Mouse (Mus musculus) cerebellum, postnatal 25 days (tissue): ENCODE results near the gene Scrn2.

Source experiments
- DNase-seq, 2 experiments: peaks; one replicate each; pipeline ENCODE4 v3.0.0; 2021; ENCODE audit warnings: mixed read lengths in 2 of 2

Scrn2 gene

DNA sequence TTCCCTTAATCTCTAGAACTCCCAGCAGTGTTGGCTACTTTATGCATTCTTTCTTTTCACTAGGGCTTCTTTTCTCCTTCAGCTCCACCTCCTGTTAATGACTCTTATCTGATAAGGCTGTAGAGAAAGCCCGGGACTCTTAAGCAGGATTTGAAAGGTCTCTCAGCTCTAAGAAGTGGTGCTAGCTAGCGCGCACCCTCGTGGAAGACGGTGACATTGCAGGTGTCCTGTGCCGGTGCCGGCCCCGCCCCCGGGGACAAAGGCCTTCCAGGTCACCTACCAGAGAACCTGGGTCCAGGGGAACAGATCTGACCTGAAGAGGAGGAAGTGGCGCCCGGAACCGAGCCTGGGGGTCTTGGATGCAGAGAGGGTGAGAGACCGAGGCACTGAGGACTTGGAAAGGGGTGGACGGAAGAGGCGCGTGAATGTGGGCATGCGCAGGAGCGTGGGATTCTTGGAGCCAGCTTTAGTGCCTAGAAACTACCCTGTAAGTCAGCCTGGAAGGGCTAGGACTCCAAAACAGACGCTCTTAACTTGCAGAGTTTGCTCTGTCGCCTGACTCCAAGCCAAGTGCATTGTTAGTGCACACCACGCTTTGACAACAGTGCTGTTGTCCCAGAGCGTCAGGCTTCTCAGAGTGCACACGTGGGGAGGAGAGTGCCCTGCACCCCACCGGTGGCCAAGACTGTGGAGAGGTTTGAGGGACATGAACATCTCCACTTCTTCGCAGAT, at the start of gene Scrn2:
Scrn2 (plus strand) TSS at position 253 of the 732 bp plus-strand sequence.
- peak; percentile 89 to 91 for DNase-seq

DNA sequence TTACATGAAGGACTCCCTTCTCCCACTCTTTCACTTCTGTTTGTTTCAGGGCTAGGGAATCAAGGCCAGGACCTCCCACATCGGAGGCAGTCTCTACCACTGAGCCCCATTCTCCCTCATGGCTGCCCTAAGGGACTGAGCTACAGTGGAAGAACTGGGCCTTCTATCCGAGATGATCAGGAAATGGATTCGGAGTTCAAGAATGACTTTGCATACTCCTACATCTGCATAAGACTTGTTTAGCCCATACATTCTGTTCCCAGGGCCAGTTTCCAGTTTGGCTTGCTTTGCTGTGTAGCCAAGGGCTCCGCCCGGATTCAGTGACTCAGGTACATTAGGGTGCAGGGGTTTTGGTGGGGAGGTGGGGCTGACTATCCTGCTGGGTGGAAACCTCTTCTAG, 49.7 kb upstream of the Scrn2 start:
- no peak for DNase-seq

DNA sequence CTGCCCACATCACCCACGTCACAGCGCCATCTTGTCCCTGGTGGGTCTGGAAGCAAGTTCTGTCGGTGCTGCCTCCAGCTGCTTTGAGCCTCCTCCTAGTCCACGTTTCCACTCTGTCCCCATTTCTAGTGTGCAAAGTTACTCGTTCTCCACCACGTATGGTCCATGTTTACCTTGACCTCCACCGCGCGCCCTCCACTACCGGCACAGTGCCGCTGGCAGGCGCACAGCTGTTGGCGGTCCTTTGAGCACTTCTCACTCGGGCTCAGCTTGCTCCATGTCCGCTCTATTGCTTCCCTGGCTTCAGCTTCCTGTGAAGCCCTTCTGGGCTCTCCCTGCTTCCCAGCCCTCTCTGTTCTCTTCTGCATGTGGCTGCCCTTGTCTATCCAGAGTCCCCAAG, 48.3 kb upstream of the Scrn2 start:
- DNase-seq: no peak

GRCm38 (mm10) chr11:96982355-96982754, 47.4 kb upstream of the Scrn2 start:
- DNase-seq: peak; percentile 87 to 91

- peak in 1 of 2 experiments; percentile 16 for DNase-seq
These were observed 46.9 kb upstream of the Scrn2 start, which contains the start of gene Sp2 for GRCm38 (mm10) chr11:96982859-96983258. TSS of gene Sp2 (minus strand) at chr11:96982959.

GRCm38 (mm10) chr11:96984903-96985302, 44.8 kb upstream of the Scrn2 start:
- no peak for DNase-seq

DNA sequence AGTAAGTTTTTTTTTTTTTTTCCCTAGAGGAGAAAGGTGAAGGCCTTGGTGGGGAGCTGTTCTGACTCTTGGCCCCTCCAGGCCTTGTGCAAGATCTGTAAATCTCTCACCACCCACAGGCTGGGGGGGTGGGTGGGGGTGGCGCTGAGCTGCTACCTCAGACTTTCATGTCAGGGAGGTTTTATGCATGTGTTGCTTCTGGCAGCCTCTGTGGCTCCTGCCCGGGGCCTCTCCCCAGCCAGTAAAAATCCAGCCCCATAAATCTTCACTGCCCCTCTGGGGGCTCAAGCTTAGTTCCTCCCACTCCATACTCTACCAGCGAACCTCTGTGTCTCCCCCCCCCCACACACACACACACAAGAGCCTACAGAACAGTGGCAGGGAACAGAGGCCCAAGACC, 43.3 kb upstream of the Scrn2 start:
- DNase-seq: no peak

- DNase-seq: peak; percentile 30 to 33
These were observed 41.7 kb upstream of the Scrn2 start for GRCm38 (mm10) chr11:96987873-96988655.

DNA sequence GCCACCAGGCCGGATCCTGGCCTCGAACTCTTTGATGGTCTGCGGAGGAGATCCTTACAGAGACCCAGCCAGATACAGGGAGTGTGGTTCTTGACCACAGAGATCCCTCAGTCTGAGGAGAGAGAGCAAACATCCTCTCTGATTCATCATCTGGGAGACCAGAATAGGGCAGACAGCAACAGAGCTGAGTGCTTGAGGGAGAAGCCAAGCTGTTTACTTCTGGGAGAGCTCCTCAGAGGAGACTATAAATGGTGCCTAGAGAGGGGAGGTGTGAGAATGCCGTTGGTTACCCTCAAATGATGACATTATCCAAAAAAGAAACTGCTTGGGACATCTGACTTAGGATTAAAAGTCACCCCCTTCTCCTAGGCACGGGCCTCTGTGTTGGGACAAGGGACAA, 38.2 kb upstream of the Scrn2 start:
- DNase-seq: no peak

DNA sequence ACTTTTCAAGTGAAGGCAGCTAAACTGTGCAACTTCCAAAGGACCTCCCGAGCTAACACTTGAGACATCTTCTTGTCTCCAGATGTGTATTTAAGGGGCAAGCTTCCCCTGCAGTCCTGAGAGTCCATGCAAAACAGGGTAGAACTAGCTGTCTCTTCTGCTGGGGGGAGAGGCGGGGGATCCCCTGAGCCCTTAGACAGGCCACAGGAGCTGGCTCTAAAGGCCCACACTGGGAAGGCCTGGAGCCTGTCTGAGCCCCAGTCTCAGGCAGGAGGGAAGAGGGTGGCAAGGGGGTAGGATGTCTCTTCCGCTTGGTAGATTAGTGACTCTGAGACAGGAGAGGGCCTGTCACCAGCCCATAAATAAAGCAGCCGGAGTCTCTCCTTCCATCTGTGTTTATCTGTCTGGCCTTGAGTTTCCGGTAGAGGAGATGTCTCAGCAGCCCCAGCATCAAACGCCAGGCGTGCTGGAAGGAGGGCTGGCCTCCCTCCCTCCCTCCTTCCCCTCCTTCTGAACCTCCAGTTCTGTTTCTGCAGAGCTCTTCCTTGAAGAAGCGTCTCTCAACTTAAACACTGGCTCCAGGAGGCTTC, 36.9 kb upstream of the Scrn2 start:
- DNase-seq: no peak

DNA sequence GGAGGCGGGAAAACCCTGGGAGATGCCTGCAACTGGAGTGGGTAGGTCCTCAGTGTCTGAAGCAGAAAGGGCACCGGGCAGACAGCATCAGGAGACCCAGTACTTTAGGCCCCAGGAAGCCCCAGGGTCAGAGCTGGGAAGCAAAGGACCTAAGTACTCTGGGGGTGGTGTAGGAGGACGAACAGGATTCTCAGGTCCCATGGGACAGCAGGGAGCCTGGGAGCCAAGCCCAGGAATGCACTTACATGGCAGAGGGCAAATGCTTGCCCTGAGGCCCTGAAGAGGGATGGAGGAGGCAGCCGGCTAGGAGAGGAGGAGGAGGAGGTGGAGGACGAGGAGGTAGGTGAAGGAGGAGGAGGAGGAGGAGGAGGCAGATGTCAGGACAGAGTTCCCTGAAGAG, 34.7 kb upstream of the Scrn2 start:
- DNase-seq: no peak

GRCm38 (mm10) chr11:96995836-96996772, 33.6 kb upstream of the Scrn2 start:
- DNase-seq: no peak

GRCm38 (mm10) chr11:96996773-96997379, 32.9 kb upstream of the Scrn2 start:
- DNase-seq: no peak

DNA sequence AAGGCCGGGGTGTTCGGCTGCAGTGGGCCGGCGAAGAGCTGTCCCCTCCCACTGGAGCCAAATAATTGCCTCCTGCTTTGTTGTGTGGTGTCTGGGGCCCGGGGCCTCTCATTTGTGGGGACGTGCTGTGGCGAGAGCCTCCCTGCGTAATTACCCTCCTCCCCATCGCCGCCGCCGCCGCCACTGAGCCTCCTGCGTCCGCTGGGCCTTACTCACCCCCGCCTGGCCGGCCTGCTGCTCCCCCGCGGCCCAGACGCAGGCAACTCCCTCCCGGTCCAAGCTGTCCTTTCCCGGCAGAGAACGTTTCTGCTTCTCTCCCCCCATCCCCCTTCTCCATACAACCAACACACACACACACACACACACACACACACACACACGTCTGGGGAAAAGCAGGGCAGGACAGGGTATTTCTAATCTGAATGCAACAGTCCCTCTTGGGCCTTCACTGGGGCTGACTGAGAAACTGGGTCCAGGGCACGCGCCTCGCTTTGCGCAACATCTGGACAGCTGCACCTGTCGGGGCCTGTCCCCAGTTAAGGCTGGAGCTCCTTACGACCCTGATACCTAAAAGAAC, 32.3 kb upstream of the Scrn2 start:
- DNase-seq: peak; percentile 68 to 75

DNA sequence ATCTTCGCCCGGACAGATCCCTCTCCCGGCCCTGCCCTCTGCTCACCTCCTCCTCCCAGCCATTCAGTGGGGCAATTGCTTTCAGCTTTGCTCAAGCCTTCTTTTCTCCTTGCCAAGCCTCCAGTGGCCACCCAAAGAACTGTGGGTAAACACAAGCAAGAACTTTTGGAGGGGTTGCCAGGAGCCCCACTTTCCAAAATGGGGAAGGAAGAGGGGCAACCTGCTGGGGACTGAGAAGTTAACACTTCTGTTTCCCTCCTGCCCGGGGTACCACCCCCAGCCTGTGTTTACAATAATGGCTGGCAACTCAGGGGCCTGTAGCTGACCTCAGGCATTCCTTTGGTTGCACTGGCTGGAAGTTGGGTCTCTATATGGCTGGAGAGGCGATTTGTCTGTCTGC, 26.6 kb upstream of the Scrn2 start:
- no peak for DNase-seq

DNA sequence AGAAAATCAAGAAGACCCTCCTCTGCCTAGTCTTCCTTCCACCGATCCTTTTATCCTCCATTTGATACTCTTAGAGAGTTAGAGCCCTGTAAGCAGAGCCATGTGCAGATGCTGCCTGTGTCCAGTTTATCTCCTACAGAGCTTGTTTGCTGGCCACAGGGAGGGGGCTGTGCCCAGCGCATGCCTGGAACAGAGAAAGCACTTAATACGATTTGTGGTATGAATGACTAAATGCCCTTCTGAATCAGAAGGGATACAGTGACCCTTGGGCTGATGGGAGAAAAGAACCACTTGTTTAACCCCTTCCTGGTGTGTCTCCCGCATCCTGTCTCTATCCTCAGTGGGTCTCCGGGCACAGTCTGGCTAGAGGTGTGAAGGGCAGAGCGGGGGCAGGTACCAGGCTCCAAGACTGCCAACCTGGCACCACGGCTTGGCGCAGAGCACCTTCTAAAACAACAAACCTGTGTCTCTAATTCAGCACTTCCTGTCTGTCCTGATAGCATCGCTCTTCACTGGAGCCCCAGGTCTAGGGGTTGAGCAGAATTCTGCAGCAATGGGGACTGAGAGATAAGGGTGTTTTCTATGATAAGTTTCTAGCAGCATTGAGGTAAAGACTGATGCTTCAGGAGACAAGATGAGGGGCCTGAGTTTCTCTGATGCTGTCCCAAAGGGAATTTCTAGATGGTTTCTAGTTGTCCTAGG, 22.5 kb upstream of the Scrn2 start:
- DNase-seq: no peak

- no peak for DNase-seq
These were observed 20.4 kb upstream of the Scrn2 start for GRCm38 (mm10) chr11:97009198-97009790.

DNA sequence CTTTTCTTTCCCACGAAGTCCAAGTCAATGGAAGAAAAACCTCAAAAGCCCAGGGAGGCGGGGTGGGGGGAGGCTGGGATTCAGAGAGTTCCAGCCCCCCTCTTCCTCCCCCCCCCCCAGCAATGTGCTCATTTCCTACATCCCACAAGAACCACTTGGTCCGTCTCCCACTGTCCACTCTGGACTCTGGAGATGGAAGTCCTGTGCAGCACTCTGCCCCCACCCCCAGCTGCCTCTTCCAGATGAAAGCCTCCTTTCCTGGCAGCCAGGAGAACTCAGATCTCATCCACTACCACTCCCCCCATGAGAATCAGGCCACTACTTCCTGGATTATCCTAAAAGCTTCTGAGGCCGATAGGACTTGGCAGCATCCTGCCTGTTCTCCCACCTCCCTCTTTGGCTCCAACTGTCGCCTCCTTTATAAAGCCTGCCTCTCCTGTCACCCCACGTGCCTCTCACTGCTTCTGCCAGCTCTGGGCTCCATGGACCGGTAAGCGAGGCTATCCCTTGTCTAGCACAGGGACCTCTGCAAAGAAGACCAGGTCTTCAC, 16.5 kb upstream of the Scrn2 start, which contains the start of gene Sp6:
Sp6 (plus strand) TSS at position 274 of the 550 bp plus-strand sequence.
- no peak for DNase-seq

GRCm38 (mm10) chr11:97017696-97018582, 11.8 kb upstream of the Scrn2 start:
- DNase-seq: no peak
